Mouse (Mus musculus) cerebellum, postnatal 4 days (tissue): Measurements from ENCODE around the gene Arid5b.
A peak's percentile ranks its signal among the peaks of the same experiment; 100 is the strongest.

Experiments used
- DNase-seq, 2 experiments: peaks; one replicate each; pipeline ENCODE4 v3.0.0; 2022; ENCODE audit warnings: low spot score in 2 of 2, mixed read lengths in 1 of 2

Arid5b gene

DNA sequence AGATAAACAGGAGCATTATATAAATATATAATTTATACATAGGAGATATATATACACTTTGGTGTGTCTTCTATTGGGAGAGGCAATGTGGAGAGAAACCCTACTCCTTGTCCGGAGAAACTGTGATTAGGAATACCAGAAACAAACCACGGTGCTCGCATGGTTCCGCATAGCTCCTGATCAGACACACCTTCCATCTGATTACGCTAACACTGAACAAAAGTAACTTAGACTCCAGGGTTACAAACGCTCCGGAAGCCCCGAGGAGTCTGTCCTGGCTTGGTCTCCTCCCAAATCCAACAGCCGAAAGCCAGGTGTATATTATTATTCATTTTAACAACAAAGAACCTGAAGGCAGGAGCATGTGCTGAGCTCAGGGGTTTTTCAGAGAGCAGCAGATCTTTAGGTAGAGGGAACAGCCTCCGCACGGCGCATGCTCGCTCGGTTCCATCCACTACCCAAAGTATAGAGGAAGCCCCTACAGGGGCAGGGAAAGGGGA is 41.5 kb downstream of the Arid5b start:
- DNase-seq: no peak

GRCm38 (mm10) chr10:68231385-68232182 is 47.0 kb downstream of the Arid5b start:
- no peak for DNase-seq

GRCm38 (mm10) chr10:68230653-68231384 is 47.7 kb downstream of the Arid5b start:
- DNase-seq: no peak

- DNase-seq: no peak
Observed at GRCm38 (mm10) chr10:68229640-68230565, 48.6 kb downstream of the Arid5b start.

DNA sequence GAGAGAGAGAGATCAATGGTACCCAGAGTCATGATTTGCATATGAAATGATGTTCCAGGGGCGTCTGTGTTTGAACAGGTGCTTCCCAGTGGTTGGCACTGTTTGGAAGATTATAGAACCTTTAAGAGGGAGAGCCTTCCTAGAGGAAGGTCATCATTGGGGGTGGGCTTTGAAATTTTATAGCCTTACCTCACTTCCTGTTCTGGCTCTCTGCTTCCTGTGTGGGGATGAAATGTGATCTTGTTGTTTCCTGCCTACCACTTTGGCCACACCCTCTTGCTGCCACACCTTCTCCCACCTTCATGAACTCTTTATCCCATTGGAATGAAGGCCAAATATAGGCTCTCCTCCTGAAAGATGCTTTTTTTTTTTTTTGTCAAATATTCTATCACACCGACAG is 55.9 kb downstream of the Arid5b start:
- DNase-seq: no peak

DNA sequence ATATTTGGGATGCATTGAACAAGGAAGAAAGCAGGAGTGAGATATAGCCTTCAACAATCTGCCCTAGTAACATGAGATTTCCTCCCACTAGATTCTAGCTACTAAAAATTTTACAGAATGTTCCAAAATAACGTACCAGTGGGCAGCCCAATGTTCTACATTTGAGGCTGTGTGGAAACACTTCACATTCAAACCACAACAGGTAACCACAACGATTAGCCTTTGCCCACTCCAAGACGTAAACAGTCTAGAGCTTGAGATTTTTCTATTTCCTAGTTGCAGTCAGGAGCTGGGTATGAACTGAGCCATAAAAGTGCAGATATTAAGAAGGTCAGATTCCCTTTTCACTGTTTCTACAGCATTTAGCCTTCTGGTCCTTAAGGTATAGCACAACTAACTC is 56.5 kb downstream of the Arid5b start:
- no peak for DNase-seq

DNA sequence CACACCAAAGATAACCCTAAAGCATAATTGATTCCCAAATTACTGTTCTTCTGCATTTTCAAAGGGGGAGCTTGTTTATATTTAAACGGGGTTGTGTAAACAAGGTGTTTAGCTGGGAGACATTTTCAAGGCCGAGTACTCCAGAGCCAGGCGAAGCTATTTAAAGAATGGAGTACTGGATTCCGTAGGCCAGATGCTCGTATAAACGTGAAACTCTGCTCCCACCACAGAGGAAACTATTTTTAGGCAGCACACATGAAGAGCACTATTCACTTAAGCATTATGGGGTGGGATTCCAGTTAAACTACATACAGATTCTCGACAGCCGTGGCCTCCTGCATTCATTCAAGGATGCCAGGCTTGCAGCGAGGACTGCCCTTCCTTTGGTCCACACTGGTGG is 59.2 kb downstream of the Arid5b start:
- no peak for DNase-seq

DNA sequence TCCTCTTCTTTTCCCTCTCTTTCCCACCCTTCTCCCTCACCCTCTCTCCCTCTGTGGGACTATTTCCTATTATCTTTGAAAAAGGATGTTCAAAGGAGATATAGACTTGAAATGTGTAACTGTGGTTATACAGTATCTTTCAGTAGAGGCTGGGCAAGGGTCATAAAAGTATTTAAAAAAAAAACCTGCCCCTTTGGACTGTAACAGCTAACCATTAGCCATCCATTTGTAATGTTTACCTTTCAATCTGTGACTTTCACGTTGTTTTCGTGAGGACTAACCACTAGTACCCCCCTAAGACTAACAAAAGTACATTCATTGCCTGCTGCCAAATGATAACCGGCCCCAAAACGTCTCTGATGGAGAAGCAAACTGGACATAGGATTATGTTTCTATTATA is 59.9 kb downstream of the Arid5b start:
- DNase-seq: no peak

GRCm38 (mm10) chr10:68214809-68215468 is 63.6 kb downstream of the Arid5b start:
- no peak for DNase-seq

DNA sequence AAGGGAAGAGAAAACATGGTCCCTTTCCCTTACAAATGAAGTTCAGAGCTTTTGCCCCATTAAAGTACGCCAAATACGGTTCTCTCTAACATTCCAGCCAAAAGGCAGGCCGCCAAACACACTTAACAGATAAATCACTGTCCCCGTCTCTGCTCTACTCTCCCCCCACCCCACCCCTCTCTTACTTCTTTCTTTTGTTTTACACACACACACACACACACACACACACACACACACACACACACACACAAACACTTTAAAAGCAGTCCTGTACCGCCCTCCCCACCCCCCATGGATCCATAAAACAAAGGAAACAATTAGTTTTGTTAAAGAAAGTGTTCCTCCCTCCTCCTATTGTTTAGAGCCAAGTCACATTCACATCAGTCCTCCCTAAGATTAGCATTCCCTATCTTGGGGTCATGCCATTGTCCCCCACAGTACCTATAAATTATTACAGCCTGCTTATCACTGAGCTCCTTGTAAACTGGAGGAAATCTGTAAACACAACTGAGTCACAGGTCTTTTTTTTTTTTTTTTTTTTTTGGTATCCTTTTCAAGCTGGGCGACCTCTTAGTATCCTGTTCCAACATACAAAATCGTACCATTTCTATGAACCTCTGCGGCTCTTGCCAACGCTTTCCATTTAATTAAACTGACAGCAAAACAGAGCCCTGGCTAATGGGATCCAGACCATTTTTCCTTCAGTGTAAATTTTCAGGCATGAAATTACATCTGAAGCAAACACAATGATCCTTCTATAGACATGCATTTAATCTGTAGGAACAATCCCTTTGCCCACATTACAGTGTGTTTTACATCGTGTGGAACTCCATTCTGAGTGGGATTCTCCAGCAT is 66.3 kb downstream of the Arid5b start:
- DNase-seq: no peak

DNA sequence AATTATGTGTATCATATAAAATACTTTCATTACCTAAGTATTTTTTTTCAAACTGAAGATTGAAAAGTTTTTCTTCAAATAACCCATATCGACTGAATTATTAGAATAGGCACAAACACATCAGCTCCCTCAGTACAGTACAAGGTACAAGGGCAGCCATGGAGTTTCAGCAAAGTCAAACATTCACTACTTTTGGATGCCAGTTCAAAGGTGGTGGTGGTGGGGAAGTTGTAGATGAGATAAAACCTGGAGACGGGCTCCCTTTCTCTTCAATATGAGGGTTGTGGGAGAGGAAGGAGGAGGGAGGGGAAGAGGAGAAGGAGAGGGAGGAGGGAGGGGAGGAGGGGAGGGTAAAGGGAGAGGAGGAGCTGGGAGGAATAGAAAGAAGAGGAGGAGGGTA is 67.0 kb downstream of the Arid5b start:
- no peak for DNase-seq

DNA sequence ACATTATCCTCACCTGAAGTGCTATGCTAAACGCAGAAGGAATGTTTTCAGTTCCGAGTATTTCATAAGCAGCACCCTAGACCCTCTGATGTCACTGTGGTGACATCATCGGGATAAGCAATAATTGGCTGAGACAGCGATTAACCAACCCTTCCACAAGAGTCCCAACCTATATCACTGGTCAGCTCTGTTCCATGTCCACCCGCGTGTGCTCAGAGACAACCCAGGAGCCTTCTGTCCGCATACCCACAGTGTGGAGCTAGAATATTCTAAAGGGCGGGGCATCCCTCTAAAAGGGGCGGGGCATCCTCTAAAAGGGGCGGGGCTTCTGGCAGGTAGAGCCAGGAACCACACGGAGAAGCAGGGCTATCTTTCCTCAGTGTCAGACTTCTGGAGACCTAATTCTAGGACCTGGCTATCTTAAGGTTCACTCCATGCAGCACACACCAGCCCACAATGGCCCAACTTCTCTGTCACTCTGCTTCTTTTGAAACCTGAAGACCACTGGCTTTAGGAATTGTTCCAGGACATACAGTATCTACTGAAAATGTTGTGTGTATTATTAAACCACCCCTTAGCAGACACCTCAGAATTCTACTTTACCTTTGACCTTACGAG is 68.4 kb downstream of the Arid5b start:
- DNase-seq: no peak

GRCm38 (mm10) chr10:68208670-68209065 is 69.9 kb downstream of the Arid5b start:
- DNase-seq: no peak

DNA sequence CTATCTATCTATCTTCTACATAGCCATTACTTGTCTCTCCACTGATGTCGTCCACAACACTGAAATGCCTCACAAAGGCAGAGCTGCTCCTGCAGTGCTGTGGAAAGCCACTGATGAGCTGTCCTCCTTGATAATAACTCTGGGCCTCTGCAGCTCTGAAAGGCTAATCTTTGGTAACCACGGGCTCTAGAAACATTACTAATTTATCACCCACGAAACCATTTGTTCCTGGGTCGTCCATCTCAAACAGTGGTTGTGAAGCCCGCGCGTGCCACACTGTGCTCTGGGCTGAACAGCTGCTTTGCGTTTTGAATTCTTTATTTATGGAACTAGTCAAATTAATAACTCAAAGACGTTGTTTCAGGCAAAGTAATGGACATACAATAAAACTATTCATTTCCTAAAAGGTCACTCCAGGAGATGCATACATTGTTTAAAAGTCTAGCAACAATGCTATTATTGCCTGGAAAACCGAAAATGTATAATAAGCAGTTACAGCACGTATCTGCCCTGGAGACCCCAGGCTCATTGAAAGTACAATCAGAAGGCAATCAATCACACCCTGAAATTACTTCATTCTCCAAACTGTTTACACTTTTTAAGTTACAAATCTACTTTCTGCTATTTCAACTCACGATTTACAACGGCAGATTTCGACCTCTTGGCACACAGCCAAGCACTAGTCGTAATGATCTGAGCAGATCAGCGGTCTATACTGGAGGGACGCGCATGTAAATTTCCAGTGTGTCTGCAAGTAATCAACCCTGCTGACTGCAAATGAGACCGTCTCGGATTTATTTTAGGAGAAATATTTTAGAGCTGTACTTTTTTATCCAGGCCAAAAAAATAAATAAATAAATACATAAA is 70.5 kb downstream of the Arid5b start:
- DNase-seq: peak in 1 of 2 experiments; percentile 46

DNA sequence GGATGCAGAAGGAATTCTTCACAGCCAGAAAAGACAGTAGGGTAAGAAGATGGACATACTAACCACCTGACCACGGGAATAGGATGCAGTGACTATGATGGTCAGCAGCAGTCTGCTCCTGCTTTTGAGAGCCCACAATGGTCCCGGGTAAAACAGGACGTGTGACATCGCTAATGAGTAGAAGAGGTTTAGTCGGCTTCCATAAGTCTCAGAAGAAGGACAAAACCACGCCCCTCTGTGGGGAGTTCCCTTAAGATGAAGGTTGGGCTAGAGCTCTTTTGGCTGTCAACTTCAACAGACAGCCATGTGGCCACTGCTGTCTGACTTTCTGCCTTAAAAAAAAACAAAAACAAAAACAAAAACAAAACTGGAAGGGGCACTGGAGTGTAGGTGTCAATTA is 74.1 kb downstream of the Arid5b start:
- DNase-seq: no peak

GRCm38 (mm10) chr10:68203860-68204259 is 74.7 kb downstream of the Arid5b start:
- DNase-seq: no peak

DNA sequence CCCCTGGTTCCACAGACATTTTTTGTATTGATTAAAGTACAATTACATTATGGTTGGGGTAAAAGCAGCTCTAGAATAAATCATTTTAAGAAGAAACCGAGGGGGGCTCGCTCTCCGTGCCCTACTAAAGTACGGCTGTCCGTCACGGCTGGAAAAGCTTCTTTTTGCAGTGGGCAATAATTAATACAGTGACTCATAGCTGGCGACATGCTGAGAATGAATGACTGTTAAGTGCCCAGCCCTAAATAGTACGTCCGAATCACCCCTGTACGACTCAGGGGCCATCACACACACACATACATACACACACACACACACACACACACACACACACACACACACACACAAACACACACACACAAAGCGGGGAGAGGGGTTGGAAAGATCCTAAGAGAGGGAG is 75.2 kb downstream of the Arid5b start:
- no peak for DNase-seq

DNA sequence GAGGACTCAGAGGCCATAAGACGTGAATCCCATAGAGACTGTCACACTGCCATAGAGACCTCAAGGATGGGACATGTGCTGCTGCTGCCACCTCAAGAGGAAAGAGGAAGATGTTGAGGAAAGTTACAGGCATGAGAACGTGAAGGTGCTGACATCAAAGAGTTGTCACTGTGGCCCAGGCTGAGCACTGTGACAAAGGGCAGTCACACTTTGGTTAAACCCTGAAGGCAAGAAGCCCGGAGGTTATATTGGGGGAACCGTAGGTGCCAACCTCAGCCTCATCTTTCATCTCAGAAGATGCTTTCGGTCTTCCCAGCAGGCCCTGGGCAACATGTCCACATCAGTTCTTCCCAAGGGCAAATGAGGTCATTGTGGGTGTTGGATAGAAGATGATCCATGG is 79.1 kb downstream of the Arid5b start:
- no peak for DNase-seq

GRCm38 (mm10) chr10:68196324-68196723 is 82.2 kb downstream of the Arid5b start:
- no peak for DNase-seq
